Mouse (Mus musculus): ENCODE data around the gene Lpgat1. TPM values are rescaled to one million over a fixed set of nuclear protein-coding genes. Genes with fewer than 3 reads are reported as not detected.

The Lpgat1 gene
- polyA plus RNA-seq (2015; fragmentation: Nextera tagmentation; extraction: Ambion mirVana), result 31.2 and 37.2 TPM in 2 replicates

DNA sequence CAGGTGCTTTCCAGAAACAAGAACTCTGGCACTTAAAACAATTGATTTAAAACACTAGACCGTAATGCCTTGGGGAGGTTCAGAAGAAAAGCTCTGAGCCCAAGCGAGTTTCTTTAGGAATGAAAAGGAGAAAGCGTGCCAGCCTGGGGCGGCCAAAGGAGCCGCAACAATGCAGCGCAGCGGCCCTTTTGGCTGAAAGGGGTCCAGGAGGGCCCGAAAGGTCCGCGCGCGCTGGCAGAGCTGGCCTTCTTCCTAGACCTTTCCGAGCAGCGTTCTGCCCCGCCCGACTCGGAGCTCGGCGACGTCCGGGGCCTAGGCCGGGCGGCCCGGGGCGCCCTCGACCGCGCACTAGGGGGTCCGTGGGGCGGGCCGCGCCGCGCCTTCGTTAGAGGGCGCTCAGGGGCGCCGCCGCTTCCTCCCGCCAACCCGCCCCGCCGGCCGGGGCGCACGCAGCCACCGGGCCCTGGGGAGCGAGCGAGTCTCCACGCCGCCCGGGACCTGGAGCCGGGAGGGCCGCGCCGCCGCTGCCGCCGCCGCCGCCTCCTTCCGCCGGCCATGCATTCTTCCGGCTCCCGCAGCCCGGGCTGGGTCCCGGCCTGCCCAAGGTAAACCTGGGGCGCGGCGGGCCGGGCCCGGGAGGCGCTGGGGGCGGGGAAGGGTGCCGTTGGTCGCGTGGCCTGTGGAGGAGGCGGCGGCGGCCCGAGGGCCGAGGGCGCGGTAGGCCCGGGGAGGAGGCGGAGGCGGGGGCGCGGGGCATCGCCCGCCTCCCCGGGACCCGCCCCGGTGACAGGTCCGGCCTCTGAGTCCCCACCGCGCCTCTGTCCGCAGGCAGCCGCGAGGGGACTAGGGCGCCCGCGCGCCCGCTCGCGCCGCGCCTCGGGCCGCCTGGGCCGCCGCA lies at the start of gene Lpgat1:
Gene Lpgat1, plus strand, starts transcription at position 234 of the 898 bp plus-strand sequence.
- Histone ChIP-seq H3K4me1 (replicated peaks) (peaks cover 7% of the 10 kb centered on the region; the same call in 1 of the 2 replicates), H3K9ac (peak within 1 kb of the TSS; percentile 79), H3K36me3 (no peaks in the 10 kb centered on the region), H3K4me3 (replicated peaks) (peak within 1 kb of the TSS; percentile 94), H3K27me3 (replicated peaks) (no peaks in the 10 kb centered on the region), H3K9me3 (no peaks in the 10 kb centered on the region), H3K4me2 (replicated peaks) (peak within 1 kb of the TSS; percentile 89), H3K27ac (peak within 1 kb of the TSS; percentile 94)
- ATAC-seq, result peak; percentile 96
- WGBS, result under 1% methylated on average over 74 of the region's 113 CpGs

DNA sequence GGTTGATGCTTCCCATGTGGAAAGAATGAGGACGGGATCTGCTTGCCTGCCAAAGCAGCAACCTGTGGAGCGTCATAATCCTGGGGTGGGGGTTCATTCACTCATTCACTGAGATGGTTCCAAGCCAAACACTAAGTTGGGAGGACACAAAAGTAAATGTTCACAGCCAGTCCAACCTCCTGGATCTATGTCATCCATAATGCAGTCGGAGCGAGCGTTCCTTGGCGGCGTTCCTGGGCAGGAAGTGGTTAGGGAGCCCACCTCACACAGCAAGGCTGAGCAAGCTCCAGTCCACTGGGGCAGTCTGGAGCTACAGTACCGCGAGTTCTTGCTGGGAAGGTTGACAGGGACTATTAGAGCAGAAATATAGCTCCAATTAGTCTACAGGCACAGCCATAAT lies 49.6 kb upstream of the Lpgat1 start:
- peak; percentile 74 for ATAC-seq
- no peaks in the 10 kb centered on the region for H3K27me3 ChIP-seq (replicated peaks)
- no peaks in the 10 kb centered on the region for H3K9me3 ChIP-seq
- no peaks in the 10 kb centered on the region for H3K36me3 ChIP-seq
- no peak overlapping the region for H3K4me2 ChIP-seq (replicated peaks)
- 51% methylated on average over 9 of the region's 9 CpGs for WGBS
- peak overlapping the region; percentile 3; the same call in 1 of the 2 replicates for H3K27ac ChIP-seq
- no peak overlapping the region for H3K9ac ChIP-seq
- H3K4me3 ChIP-seq (replicated peaks), result no peak overlapping the region
- no peaks in the 10 kb centered on the region for H3K4me1 ChIP-seq (replicated peaks)

DNA sequence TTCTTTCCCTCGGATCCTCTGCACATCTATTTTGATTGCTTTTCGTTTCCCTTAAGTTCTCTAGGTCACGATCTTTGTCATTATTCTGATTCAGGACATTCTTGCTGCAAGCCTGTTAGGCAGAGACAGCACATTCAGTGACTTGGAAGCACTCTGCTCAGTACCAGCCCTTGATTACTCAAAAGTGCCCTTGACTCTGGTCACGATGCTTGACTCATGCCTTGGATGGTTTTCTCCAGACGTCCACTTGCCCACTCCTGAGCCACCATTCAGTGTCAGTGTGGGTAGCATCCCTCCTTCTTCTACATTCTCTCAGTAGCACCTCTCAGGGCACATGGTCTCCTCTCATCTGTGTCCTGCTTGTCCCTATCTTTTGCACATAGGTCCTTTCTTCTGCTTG lies 43.6 kb upstream of the Lpgat1 start:
- no peak overlapping the region for H3K9ac ChIP-seq
- H3K36me3 ChIP-seq, result no peaks in the 10 kb centered on the region
- H3K27ac ChIP-seq, result no peak overlapping the region
- H3K27me3 ChIP-seq (replicated peaks), result no peaks in the 10 kb centered on the region
- H3K9me3 ChIP-seq, result no peaks in the 10 kb centered on the region
- no peaks in the 10 kb centered on the region for H3K4me1 ChIP-seq (replicated peaks)
- H3K4me3 ChIP-seq (replicated peaks), result no peak overlapping the region
- ATAC-seq, result no peak
- no peak overlapping the region for H3K4me2 ChIP-seq (replicated peaks)
- 84% methylated on average over 5 of the region's 5 CpGs for WGBS

DNA sequence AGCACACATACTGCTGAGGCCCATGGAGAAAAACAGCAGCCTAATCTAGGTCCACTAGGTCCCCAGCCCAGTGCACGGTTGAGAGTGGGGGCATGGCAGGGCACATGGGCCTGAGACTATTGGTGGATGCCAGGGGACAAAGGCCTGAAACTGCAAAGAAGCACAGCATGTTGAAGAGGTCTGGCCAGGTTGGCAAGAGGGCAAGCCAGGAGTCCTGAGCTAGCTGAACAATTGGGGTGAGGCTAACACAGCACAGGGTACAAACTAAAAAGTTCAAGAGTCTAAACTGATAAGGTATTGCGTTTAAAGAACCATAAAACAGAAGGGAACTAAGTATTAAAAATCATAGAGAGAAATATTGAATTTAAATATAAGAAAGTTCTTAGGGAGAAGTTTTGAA lies 36.0 kb upstream of the Lpgat1 start:
- Histone ChIP-seq H3K4me3 (replicated peaks) (no peak overlapping the region), H3K27ac (0 out of 2 replicates have a peak overlapping the region, but pooled peaks have one; percentile 36), H3K4me2 (replicated peaks) (no peak overlapping the region), H3K9ac (no peak overlapping the region), H3K27me3 (replicated peaks) (no peaks in the 10 kb centered on the region), H3K9me3 (no peaks in the 10 kb centered on the region), H3K4me1 (replicated peaks) (no peaks in the 10 kb centered on the region), H3K36me3 (no peaks in the 10 kb centered on the region)
- peak; percentile 65 for ATAC-seq
- 67% methylated on average over 2 of the region's 2 CpGs for WGBS

DNA sequence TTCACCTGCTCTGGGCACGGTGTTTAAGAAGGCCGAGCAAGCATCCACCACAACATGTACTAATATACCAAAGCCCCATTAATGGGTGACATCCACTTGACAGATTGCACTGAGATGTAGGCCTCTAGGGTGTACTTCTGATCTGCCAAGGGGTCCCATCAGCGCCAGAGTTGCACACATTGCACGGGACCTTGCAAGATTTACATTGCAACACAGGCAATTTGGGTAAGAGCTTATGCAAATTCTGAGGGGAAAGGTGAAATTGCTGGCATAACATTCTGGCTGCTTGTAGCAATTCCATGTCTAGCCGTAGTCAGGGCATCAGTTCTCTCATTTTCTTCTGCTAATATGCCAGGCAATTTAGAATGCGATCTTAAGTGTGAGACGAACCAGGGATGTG lies 30.1 kb upstream of the Lpgat1 start:
- no peak for ATAC-seq
- 88% methylated on average over 7 of the region's 7 CpGs for WGBS
- Histone ChIP-seq H3K4me2 (replicated peaks) (no peak overlapping the region), H3K4me3 (replicated peaks) (no peak overlapping the region), H3K27me3 (replicated peaks) (no peaks in the 10 kb centered on the region), H3K36me3 (no peaks in the 10 kb centered on the region), H3K4me1 (replicated peaks) (no peaks in the 10 kb centered on the region), H3K9ac (no peak overlapping the region), H3K27ac (no peak overlapping the region), H3K9me3 (no peaks in the 10 kb centered on the region)

DNA sequence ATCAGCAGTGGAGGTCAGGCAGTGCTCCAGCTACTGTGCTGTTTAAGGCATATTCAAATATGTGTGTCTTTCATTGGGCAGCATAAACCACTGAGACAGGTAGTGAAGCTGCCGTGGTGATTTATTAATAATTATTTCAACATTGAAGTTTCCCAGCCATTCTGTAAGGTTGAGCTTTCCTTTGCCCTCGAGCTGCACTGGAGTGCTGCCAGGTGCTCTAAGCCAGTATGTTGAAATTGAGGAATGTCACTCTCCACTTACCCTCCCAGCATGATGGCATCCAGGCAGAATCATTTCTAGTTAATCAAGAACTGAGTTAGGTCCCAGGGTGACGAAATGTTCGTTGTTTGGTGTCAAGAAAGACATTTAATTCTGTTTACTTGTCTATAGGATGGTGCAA lies 24.4 kb upstream of the Lpgat1 start:
- H3K27me3 ChIP-seq (replicated peaks), result no peaks in the 10 kb centered on the region
- no peaks in the 10 kb centered on the region for H3K4me1 ChIP-seq (replicated peaks)
- H3K9me3 ChIP-seq, result no peaks in the 10 kb centered on the region
- H3K4me3 ChIP-seq (replicated peaks), result no peak overlapping the region
- no peak overlapping the region for H3K4me2 ChIP-seq (replicated peaks)
- no peak overlapping the region for H3K9ac ChIP-seq
- H3K36me3 ChIP-seq, result no peaks in the 10 kb centered on the region
- no peak for ATAC-seq
- H3K27ac ChIP-seq, result no peak overlapping the region
- 45% methylated on average over 4 of the region's 4 CpGs for WGBS

DNA sequence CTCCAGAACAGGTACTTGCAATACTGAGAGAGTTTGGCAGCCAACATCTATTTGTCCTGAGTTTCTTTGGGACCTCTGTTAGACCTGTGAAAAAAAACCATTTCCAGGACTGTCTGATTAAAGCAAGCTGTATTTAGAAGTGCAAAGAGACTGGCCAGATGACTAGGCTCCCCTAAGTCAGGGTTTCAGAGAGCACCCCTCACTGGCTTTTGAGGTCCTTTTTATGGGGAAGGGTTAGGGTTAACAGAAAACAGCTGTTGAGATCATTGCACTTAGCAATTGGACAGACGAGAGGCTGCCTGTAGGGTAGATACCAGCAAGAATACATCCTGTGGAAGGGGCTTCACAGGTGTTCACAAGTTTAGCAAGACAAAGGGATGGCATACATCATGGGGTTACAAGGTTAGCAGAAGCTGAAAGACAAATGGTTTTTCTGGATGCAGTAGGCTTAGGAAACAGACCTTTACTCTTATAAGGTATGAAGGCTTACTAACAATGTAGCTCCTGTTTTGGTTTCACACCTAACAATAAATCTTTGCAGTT lies 19.3 kb upstream of the Lpgat1 start:
- Histone ChIP-seq H3K36me3 (no peaks in the 10 kb centered on the region), H3K4me3 (replicated peaks) (no peak overlapping the region), H3K27me3 (replicated peaks) (no peaks in the 10 kb centered on the region), H3K4me1 (replicated peaks) (no peaks in the 10 kb centered on the region), H3K4me2 (replicated peaks) (no peak overlapping the region), H3K9ac (no peak overlapping the region), H3K9me3 (no peaks in the 10 kb centered on the region), H3K27ac (no peak overlapping the region)
- no peak for ATAC-seq
- 37% methylated on average over 1 of the region's 1 CpGs for WGBS

DNA sequence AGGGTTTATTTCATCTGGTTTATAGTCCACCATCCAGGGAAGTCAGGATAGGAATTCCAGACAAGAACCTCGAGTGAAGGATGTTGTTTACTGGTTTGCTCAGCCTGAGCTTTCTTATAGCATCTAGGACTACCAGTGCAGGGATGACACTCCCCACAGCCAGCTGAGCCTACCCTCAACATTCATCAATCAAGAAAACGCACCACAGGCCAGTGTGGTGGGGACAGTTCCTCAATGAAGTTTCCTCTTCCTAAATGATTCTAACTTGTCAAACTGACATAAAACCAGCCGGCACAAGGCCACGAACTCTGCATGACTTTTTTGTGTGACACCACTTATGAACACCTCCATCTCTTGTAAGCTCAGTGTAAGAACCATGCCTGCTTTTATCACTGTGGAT lies 13.1 kb upstream of the Lpgat1 start:
- H3K9me3 ChIP-seq, result no peaks in the 10 kb centered on the region
- no peak overlapping the region for H3K4me2 ChIP-seq (replicated peaks)
- H3K27me3 ChIP-seq (replicated peaks), result no peaks in the 10 kb centered on the region
- H3K36me3 ChIP-seq, result no peaks in the 10 kb centered on the region
- no peak overlapping the region for H3K4me3 ChIP-seq (replicated peaks)
- no peaks in the 10 kb centered on the region for H3K4me1 ChIP-seq (replicated peaks)
- WGBS, result 23% methylated on average over 4 of the region's 4 CpGs
- no peak overlapping the region for H3K27ac ChIP-seq
- H3K9ac ChIP-seq, result no peak overlapping the region
- no peak for ATAC-seq

DNA sequence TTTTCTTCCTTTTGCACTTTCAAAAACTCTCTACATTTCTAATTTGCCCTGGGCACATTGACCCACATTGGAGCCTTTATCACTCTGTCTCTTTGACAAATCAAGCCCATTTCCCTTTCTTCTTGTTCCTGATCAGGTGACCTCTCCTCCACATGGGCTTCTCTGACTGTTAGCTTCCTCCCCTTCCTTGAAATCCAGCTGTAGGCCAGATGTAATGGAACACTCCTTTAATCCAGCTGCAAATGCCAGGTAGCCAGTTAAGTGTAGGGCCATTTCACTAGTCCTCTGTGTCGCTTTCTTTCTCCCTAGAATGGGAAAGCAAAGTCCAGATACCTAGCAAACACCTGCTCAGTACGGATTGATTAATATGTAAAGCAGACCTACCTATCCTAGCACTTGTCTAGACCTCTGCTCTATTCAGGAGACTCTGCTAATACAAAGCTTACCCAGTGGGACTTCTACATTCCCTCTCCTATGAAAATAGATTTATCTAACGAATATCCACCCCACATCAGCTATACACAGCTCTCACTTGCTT lies 11.0 kb upstream of the Lpgat1 start:
- no peaks in the 10 kb centered on the region for H3K27me3 ChIP-seq (replicated peaks)
- no peaks in the 10 kb centered on the region for H3K36me3 ChIP-seq
- H3K4me2 ChIP-seq (replicated peaks), result no peak overlapping the region
- H3K4me1 ChIP-seq (replicated peaks), result no peaks in the 10 kb centered on the region
- no peak for ATAC-seq
- H3K9ac ChIP-seq, result no peak overlapping the region
- H3K9me3 ChIP-seq, result no peaks in the 10 kb centered on the region
- H3K27ac ChIP-seq, result no peak overlapping the region
- H3K4me3 ChIP-seq (replicated peaks), result no peak overlapping the region
- 75% methylated on average over 3 of the region's 3 CpGs for whole genome bisulfite sequencing

DNA sequence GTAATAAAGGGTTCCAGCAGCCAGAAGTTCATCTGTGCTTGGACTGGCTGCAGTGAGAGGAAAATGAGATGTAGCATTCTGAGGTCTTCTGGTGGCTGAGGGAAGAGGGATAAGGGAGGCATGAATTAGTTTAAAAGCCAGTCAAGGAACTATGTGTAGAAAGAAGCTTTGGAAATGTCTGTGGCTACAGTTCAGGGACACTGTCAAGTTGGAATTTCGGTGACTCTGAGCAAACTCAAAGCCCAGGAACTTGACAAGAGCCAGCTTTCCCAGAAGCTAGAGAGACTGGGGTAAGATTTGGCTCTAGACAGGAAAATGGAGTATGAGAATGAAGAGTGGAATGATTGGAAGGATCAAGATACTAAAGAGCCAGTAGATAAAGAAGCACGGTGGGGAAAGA lies 7.8 kb upstream of the Lpgat1 start:
- no peak for ATAC-seq
- WGBS, result 66% methylated on average over 2 of the region's 2 CpGs
- no peaks in the 10 kb centered on the region for H3K36me3 ChIP-seq
- no peak overlapping the region for H3K27ac ChIP-seq
- no peak overlapping the region for H3K9ac ChIP-seq
- no peaks in the 10 kb centered on the region for H3K4me1 ChIP-seq (replicated peaks)
- H3K9me3 ChIP-seq, result no peaks in the 10 kb centered on the region
- H3K4me2 ChIP-seq (replicated peaks), result no peak overlapping the region
- no peaks in the 10 kb centered on the region for H3K27me3 ChIP-seq (replicated peaks)
- no peak overlapping the region for H3K4me3 ChIP-seq (replicated peaks)

DNA sequence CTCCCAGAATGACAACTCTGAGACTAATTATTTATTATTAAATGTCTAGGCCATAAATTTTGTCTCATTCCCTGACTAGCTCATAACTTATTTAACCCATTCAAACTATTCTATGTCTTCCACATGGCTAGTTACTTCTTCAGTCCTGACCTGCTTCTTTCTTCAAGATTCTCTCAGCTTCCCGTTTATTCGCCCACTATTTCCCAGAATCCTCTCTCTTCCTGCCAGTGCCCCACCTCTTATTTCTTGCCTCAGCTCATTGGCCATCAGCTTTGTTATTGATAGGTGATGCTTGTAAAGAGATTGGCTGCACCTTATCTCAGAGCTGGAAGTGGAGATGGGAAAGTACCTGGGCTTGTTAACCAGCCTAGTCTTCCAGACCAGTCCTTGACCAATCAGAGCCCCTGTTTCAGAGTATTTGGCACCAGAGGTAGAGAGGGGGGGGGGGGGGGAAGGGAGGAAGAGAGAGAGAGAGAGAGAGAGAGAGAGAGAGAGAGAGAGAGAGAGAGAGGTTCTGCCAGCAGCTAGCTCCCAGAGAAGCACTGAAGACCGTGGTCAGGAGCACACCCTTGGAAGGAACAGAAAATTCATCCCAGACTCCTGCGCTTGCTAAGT lies 5.3 kb upstream of the Lpgat1 start:
- H3K9ac ChIP-seq, result no peak overlapping the region
- no peak for ATAC-seq
- H3K9me3 ChIP-seq, result no peaks in the 10 kb centered on the region
- H3K27me3 ChIP-seq (replicated peaks), result no peaks in the 10 kb centered on the region
- no peak overlapping the region for H3K4me3 ChIP-seq (replicated peaks)
- no peaks in the 10 kb centered on the region for H3K36me3 ChIP-seq
- no peak overlapping the region for H3K4me2 ChIP-seq (replicated peaks)
- 78% methylated on average over 4 of the region's 4 CpGs for WGBS
- H3K4me1 ChIP-seq (replicated peaks), result 0 out of 2 replicates have a peak, but pooled peaks cover 4% of the 10 kb centered on the region
- H3K27ac ChIP-seq, result no peak overlapping the region

DNA sequence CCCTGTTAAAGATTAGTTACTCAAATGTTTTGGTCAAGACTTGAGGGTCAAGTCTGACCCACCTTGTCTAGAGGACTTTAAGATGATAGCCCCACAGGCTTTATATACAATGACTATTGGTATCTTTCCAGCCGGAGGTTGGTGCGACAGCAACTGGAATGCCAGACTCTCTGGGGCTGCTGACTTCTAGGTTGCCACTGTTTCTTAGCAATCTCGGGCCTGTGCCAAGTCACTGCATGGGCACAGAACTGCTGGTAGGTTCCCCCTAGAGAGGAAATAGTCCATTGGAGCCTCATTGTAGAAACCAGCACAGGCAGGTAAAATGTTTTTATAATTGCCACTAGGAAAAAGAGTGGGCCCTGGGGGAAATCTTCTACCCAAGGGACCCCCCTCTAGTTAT lies 3.8 kb upstream of the Lpgat1 start:
- Histone ChIP-seq H3K27me3 (replicated peaks) (no peaks in the 10 kb centered on the region), H3K4me3 (replicated peaks) (no peak overlapping the region), H3K4me2 (replicated peaks) (no peak overlapping the region), H3K36me3 (no peaks in the 10 kb centered on the region), H3K9me3 (no peaks in the 10 kb centered on the region), H3K4me1 (replicated peaks) (0 out of 2 replicates have a peak, but pooled peaks cover 4% of the 10 kb centered on the region), H3K9ac (no peak overlapping the region), H3K27ac (no peak overlapping the region)
- WGBS, result 89% methylated on average over 3 of the region's 3 CpGs
- ATAC-seq, result no peak

Measured in intestine, embryonic 15.5 days (tissue).